Mouse (Mus musculus) MEL-GATA-1-ER (cell line): ENCODE results near the gene Gm20431.

Source experiments
- DNase-seq: peaks from one replicate; pipeline ENCODE4 v3.0.0-alpha.2; 2012; ENCODE audit warnings: low read depth; ENCODE audit errors: extremely low read depth

Gm20431 gene

DNA sequence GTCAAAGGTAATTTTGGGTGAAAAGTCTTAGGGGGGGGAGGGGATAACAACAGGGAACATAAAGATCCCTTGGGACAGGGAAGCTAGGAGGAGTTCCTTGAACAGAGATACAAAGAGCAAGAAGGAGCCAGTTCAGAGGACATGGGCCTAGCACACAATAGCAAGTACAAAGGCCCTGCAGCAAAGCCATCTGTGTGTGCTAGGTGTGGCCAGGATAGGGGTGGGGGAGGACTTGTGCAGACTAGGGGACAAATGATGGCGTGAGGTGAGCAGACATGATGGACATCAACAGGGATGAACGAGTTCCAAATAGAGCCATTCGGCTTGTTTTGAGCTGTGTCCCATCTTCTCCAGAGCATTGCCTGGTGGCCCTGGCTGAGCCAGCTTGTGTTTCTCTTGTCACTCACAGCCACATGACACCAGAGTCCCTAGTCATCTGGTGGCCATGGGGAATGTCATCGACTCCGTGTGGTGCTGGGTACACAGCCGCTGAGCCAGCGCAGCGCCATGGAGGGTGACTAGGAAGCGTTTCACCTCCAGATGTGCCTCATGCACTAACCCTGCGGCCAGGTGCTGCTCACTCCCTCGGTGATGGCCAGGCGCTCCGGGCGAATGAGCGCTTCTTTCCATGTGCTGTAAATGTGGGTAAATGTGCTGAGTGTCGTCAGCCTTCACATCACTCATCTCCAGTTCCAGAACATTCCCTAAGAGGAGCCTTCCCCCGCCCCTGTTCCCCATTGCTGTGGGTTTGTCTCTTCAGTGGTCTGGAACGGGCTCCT, 89.7 kb downstream of the Gm20431 start:
- DNase-seq = no peak

DNA sequence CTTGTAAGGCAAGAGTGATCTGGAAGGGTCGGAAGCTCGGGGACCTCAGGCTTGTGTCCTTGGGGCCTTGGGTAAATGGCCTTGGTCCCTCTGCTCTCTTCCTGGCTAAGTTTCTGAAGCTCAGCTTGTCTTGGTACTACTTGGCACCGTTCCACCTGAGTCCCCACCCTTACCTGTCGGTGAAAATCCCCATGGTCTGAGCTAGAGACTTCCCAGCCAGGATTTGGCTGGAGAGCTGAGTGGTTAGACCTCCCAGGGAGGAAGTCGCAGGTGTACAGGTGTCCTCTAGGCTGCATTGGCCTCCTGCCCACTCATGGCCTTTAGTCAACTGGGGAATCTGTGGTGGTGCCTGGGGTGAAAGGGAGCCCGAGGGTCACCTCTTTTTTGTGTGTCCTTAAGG, 90.5 kb downstream of the Gm20431 start:
- DNase-seq = no peak

DNA sequence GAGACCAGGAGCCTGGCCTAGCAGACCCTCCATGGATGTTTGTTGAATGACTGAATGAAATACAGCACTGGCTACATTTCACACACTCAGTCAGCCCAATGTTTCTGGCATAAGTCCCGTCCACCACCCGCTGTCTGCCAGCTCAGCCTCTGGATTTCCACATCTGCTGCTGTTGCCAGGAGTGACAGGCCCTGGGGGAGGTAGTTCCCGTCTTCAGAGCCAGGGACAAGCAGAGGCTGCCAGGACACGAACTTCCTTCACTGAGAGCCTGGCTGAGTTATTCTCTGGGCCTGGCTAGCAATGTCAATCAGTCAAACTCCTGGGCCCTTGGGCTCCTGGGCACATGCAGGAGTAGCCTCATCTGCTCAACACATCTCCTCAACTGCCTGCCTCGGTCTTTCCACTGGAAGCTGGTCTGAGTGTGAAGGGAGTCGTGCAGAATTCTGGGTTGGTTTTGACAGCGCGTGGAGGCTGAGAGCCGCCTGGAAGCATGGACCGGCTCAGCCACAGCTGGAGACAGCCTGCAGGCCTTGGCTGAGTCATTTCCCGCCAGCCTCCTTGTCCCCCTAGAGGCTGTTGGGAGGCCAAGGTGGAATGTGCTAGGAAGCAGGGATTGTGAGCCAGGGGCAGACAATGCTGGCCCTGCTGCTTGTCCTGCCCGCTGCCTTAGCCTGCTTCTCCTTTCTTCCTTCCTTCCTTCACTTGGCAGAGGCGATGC, 91.2 kb downstream of the Gm20431 start:
- no peak for DNase-seq

DNA sequence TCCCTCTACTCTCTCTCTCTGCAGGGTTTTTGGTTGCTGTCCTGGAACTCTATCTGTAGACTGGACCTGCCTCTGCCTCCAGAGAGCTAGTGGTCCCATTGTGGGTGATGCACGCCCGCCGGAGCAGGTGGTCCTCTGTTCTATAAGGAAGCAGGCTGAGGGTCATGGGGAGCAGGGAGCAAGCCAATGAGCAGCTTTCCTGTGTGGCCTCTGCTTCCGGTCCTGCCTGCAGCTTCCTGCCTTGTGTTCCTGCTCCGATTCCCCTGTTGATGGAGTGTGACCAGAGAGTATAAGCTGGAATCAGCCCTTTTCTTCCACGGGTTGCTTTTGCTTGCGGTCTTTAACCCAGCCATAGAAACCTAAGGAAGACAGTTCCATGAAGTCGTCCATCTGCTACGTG, 93.2 kb downstream of the Gm20431 start:
- DNase-seq = no peak

DNA sequence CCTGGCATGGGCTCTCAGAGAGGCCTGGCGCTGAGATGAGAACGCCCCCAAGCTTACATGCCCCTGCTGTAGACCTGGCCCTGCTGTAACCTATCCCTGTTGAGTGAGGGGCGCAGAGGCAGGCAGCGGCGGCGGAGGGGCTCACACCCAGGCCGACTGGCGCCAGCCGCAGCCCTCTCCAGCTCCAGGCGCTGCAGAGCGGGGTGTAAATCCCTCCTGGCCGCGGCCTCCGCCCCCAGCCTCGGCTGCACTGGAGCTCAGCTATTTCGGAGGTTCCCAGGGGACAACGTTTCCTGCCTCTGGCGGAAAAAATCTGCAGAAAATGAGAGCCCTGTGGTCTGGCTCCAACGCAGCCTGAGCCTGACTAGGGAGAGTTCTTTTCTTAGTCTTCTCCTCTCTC, 95.6 kb downstream of the Gm20431 start:
- DNase-seq = no peak

DNA sequence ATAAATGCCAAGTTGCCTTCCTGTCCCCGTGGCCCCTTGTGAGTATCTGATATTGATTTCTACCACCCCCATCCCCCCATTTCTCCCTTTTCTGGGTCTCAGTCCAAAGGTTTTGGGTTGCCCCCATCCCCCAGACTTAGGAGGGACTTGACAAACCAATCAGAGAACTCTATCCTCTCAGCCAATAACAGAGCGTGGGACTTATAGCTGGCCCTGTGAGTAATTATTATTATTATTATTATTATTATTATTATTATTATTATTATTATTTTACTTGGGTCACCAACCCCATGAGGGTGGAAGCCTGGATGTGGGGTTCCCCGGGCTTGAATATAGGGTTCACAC, 96.0 kb downstream of the Gm20431 start:
- DNase-seq = no peak

DNA sequence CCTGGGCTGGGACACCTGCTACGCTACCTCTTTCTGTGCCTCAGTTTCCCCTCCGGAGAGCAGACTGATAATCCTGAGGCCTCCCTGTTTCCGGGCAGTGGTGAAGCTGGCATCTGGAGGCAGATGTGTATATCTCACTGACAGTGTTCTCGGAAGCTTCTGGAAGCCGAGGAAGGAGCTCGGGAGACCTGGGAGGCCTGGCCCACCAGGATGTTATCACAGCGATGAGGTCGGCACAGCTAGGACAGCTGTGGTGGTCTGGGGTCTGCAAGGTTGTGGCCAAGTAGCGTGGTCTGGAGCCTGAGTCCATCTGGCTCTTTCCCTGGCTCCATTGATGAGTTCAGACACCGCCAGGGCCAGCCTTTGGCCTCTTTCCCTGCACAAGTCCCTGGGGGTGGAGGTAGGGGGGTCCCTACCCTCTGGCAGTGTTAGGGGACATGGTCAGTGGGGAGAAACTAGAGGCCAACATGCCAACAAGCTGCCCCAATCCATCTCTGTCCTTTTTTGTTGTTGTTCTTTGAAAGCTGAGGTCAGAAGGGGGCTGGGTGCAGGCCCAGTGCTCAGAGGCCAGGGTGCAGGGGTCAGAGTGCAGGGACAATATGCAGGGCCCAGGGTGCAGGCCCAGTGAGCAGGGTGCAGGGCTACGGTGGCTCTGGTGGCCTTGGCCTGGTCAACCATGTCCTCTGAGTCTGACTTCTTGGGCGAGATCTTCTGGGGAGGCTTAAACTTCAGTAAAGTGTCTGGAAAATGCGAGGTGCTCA, 96.6 kb downstream of the Gm20431 start:
- no peak for DNase-seq

DNA sequence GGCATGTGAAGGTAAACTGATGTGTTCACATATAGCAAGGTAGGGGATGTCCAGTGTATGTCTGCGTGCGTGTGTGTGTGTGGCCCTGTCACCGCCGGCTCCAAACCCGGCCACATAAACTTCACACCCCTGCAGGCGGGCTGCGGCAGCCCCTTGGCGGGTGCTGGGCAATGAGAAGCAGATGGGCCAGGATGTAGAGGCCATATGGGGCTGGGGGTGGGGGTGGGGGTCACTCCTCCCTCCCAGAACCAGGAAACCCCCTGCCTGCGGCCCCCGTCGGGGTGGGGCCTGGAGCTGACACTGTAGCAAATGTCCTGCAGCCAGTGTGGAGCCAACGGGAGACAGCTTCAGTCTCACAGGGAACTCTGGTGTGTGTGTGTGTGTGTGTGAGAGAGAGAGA, 97.6 kb downstream of the Gm20431 start:
- DNase-seq = no peak

DNA sequence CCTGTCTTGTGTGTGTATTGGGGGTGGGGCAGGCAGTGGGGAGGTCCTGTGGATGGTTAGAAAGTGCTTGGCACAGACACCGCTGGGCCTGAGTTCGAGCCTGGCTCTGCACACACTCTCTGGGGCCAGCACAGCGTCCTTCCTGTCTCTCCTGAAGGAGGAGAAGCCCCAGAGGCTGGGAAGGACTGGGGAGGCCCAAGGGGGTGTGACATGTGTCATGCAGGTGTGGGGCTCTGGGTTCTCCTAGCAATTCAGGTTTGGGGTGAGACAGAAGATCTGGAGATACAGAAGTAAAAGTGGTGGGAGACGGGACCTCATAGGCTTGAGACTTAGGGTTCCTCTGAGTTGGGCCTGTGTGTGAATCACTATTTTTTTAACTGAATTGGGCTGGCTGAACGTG, 98.3 kb downstream of the Gm20431 start:
- DNase-seq = no peak

DNA sequence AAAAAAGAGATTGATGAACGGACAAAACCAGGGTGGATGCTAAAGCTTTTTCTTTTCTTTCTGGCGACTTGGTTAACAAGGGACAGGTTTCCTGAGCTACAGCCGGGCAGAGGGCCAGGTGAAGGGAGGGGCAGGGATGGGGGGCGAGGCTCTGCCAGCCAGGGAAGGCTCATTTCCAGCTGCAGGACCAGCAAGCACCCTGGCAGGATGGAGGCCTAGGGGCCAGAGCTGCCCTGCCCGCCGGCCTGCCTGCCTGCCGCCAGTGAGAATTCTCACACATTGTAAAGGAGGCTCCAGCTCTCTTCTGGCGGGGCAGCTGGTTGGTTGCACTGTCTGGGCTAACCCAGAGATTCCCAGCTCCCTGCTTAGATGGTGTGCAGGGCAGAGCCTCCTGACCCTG, 99.2 kb downstream of the Gm20431 start:
- DNase-seq = no peak

DNA sequence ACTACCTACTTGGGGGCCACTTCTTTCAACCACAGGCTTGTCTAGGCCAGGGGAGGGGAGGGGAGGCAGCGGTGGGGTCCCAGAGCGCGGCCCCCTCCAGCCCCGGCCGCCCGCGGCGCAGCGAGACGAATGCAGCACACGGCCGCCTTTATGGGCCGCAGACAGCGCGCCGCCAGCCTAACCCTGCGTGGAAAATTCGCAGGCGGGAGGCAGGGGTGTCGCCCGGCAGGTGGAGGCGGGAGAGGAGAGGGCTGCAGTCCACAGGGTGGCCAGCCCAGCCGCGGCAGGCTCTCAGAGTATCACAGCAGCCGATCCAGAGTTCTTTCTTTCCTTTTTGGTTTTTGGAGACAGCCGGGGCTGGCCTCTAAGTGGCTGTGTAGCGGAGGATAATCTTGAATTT, 101.9 kb downstream of the Gm20431 start:
- DNase-seq = no peak
